Mouse (Mus musculus) embryo, embryonic 10 days (tissue): ENCODE measurements around the gene Rhebl1.
A peak's percentile ranks its signal among the peaks of the same experiment; 100 is the strongest.

Experiments
- DNase-seq: peaks from one replicate; pipeline ENCODE4 v3.0.0-alpha.2; 2015; ENCODE audit warnings: low spot score

Rhebl1 gene

GRCm38 (mm10) chr15:98850668-98851067, 43.7 kb downstream of the Rhebl1 start:
- DNase-seq = no peak

- no peak for DNase-seq
Observed at GRCm38 (mm10) chr15:98849956-98850600, 44.3 kb downstream of the Rhebl1 start.

- no peak for DNase-seq
Observed at GRCm38 (mm10) chr15:98849165-98849564, 45.2 kb downstream of the Rhebl1 start.

GRCm38 (mm10) chr15:98846140-98846539, 48.2 kb downstream of the Rhebl1 start:
- no peak for DNase-seq

GRCm38 (mm10) chr15:98845149-98845548, 49.2 kb downstream of the Rhebl1 start:
- no peak for DNase-seq

- no peak for DNase-seq
Observed at GRCm38 (mm10) chr15:98843595-98844223, 50.6 kb downstream of the Rhebl1 start.

GRCm38 (mm10) chr15:98839671-98840585, 54.4 kb downstream of the Rhebl1 start:
- no peak for DNase-seq

- DNase-seq = no peak
Observed at GRCm38 (mm10) chr15:98839161-98839560, 55.2 kb downstream of the Rhebl1 start.

- no peak for DNase-seq
Observed at GRCm38 (mm10) chr15:98837743-98838103, 56.6 kb downstream of the Rhebl1 start.

GRCm38 (mm10) chr15:98837006-98837742, 57.2 kb downstream of the Rhebl1 start:
- no peak for DNase-seq

GRCm38 (mm10) chr15:98835291-98835690, 59.0 kb downstream of the Rhebl1 start:
- no peak for DNase-seq

GRCm38 (mm10) chr15:98834059-98834458, 60.3 kb downstream of the Rhebl1 start:
- DNase-seq = no peak

- no peak for DNase-seq
Observed at GRCm38 (mm10) chr15:98833281-98833680, 61.1 kb downstream of the Rhebl1 start.

- no peak for DNase-seq
Observed at GRCm38 (mm10) chr15:98832161-98833058, 61.9 kb downstream of the Rhebl1 start.

- DNase-seq = no peak
Observed at GRCm38 (mm10) chr15:98831684-98832035, 62.7 kb downstream of the Rhebl1 start.

GRCm38 (mm10) chr15:98830736-98831683, 63.3 kb downstream of the Rhebl1 start, which contains the start of gene Prkag1:
Prkag1 (minus strand) TSS chr15:98831521.
- DNase-seq = peak; percentile 97
